ENCODE assay signal across 9 mouse cellular contexts in genomic region chr10:76664156-76665115, GRCm38 (mm10). TPM values are rescaled to one million over a fixed set of nuclear protein-coding genes. Genes with fewer than 3 reads are reported as not detected.
DNase-seq lines count a peak whose midpoint lies in the region; ATAC-seq lines count a peak whose summit lies in the region.
"Had no signal": no experiment of that assay in that cellular context is flagged by ENCODE, and none has a peak within 500 bp of the region (broad histone marks: within the 10 kb centered on the region; RNA-seq: fewer than 3 reads in every experiment).

No protein-coding gene starts in this region.

- peaks cover 16% of the 10 kb centered on the region for H3K9me3 ChIP-seq in embryonic facial prominence, embryonic 13.5 days
- no peaks in the 10 kb centered on the region for H3K9me3 ChIP-seq in intestine, embryonic 16.5 days (ENCODE audit: control insufficient read depth, low read length)
- H3K9me3 ChIP-seq in forebrain, embryonic 16.5 days (ENCODE audit: control insufficient read depth, low read length), result peaks cover 6% of the 10 kb centered on the region

- peak; percentile 13 for DNase-seq in embryo, embryonic 10.5 days (ENCODE audit: low spot score)
- no peak for DNase-seq in embryo, embryonic 9.5 days (ENCODE audit: extremely low spot score)
- DNase-seq in lung, postnatal 25 days (ENCODE audit: low spot score), result peak; percentile 78
- DNase-seq in MN1 (ENCODE audit: low spot score), result no peak
- no peak for DNase-seq in left cerebral cortex, postnatal 36 days (ENCODE audit: low spot score in 2 of 2)

- no peak overlapping the region for H3K4me2 ChIP-seq in embryonic facial prominence, embryonic 13.5 days
- no peak overlapping the region for H3K4me2 ChIP-seq in intestine, embryonic 16.5 days (ENCODE audit: low read depth, low read length)
- no peak overlapping the region for H3K4me2 ChIP-seq in forebrain, embryonic 16.5 days (ENCODE audit: low read length)

- no peak overlapping the region for H3K4me3 ChIP-seq in embryonic facial prominence, embryonic 13.5 days
- no peak overlapping the region for H3K4me3 ChIP-seq in intestine, embryonic 16.5 days (ENCODE audit: low read length)
- H3K4me3 ChIP-seq in forebrain, embryonic 16.5 days (replicated peaks; ENCODE audit: low read length), result no peak overlapping the region
- H3K4me3 ChIP-seq: megakaryocyte, embryonic 14.5 days had no signal

- H3K36me3 ChIP-seq in embryonic facial prominence, embryonic 13.5 days, result no peaks in the 10 kb centered on the region
- H3K36me3 ChIP-seq in intestine, embryonic 16.5 days (ENCODE audit: control insufficient read depth, insufficient read depth, low read length), result no peaks in the 10 kb centered on the region
- no peaks in the 10 kb centered on the region for H3K36me3 ChIP-seq in forebrain, embryonic 16.5 days (ENCODE audit: control insufficient read depth, insufficient read depth)

- intact Hi-C loops in left cerebral cortex, postnatal 36 days (cut with DNase I), result no loop called here

- WGBS in embryonic facial prominence, embryonic 13.5 days, result 79% methylated on average over 20 of the region's 20 CpGs
- WGBS in intestine, embryonic 16.5 days, result 58% methylated on average over 20 of the region's 20 CpGs
- 85% methylated on average over 20 of the region's 20 CpGs for WGBS in forebrain, embryonic 16.5 days

- H3K27ac ChIP-seq in embryonic facial prominence, embryonic 13.5 days, result no peak overlapping the region
- H3K27ac ChIP-seq in intestine, embryonic 16.5 days (ENCODE audit: low read length), result peak overlapping the region; percentile 86
- H3K27ac ChIP-seq in forebrain, embryonic 16.5 days (ENCODE audit: low read length), result no peak overlapping the region

- H3K27me3 ChIP-seq in embryonic facial prominence, embryonic 13.5 days, result no peaks in the 10 kb centered on the region
- no peaks in the 10 kb centered on the region for H3K27me3 ChIP-seq in intestine, embryonic 16.5 days (replicated peaks; ENCODE audit: control insufficient read depth, insufficient read depth, low read length)
- H3K27me3 ChIP-seq in forebrain, embryonic 16.5 days (replicated peaks; ENCODE audit: control insufficient read depth, insufficient read depth, low read length), result no peaks in the 10 kb centered on the region

- ATAC-seq in embryonic facial prominence, embryonic 13.5 days (ENCODE audit: insufficient number of reproducible peaks, insufficient read depth, low FRiP score, low TSS enrichment, low read depth), result peak; percentile 3; the same call in 1 of the 2 replicates
- ATAC-seq in intestine, embryonic 16.5 days, result peak; percentile 80
- ATAC-seq in forebrain, embryonic 16.5 days, result no peak

- H3K9ac ChIP-seq in embryonic facial prominence, embryonic 13.5 days, result no peak overlapping the region
- no peak overlapping the region for H3K9ac ChIP-seq in intestine, embryonic 16.5 days (ENCODE audit: low read depth, low read length)
- no peak overlapping the region for H3K9ac ChIP-seq in forebrain, embryonic 16.5 days (replicated peaks; ENCODE audit: low read depth, low read length)

- H3K4me1 ChIP-seq in embryonic facial prominence, embryonic 13.5 days, result peaks cover 15% of the 10 kb centered on the region
- H3K4me1 ChIP-seq in intestine, embryonic 16.5 days (ENCODE audit: control insufficient read depth, insufficient read depth, low read length), result peaks cover 15% of the 10 kb centered on the region
- no peaks in the 10 kb centered on the region for H3K4me1 ChIP-seq in forebrain, embryonic 16.5 days (replicated peaks; ENCODE audit: control insufficient read depth, insufficient read depth, low read length)

RNA-seq across cellular contexts. Expression of gene Col6a2, which starts 41.0 kb away (rescaled TPM):
- polyA plus RNA-seq in embryonic facial prominence, embryonic 13.5 days (2015; fragmentation: Nextera tagmentation; extraction: Ambion mirVana), result 173 and 181 TPM in 2 replicates
- 230 and 262 TPM in 2 replicates for polyA plus RNA-seq in intestine, embryonic 16.5 days (2015; fragmentation: Nextera tagmentation; extraction: Ambion mirVana)
- polyA plus RNA-seq in forebrain, embryonic 16.5 days (2015; fragmentation: Nextera tagmentation; extraction: Ambion mirVana), result 8.1 and 14.7 TPM in 2 replicates
- 10 to 100 TPM in 1 of 2 experiments, 1 to 10 TPM in 1; 7.4 to 10.1 TPM for total RNA-seq in left cerebral cortex, postnatal 36 days (2021)

Comparison
In these comparisons a context has a peak if more than half of its experiments do, and no peak if none do; other contexts are left out.
1. DNase-seq: peak in embryo, embryonic 10.5 days (single experiment) and lung, postnatal 25 days (single experiment); none in embryo, embryonic 9.5 days (single experiment), MN1 (single experiment) and left cerebral cortex, postnatal 36 days (0 of 2).
2. RNA of gene Col6a2, which starts 41.0 kb away (polyA plus RNA-seq): 230 to 262 TPM in intestine, embryonic 16.5 days and 173 to 181 TPM in embryonic facial prominence, embryonic 13.5 days; 8.1 to 14.7 TPM in forebrain, embryonic 16.5 days; every median in the first group is over 10 times any median in the second.